Mouse (Mus musculus) cerebellum, adult (tissue): ENCODE measurements around the gene Fbn1.
"Not testable (repeated sequence)": the region's sequence is repeated elsewhere in the genome, so short reads cannot be mapped to it uniquely, and the experiment has no call there.

ENCODE experiments used
- ATAC-seq: cut with Nextera tagmentation; 2 replicates; pipeline ENCODE4 v1.9.2; 2017; ENCODE audit warnings: mild to moderate bottlenecking, moderate library complexity, mixed read lengths; ENCODE audit not compliant: insufficient number of reproducible peaks, low FRiP score, low TSS enrichment

Fbn1 gene

DNA sequence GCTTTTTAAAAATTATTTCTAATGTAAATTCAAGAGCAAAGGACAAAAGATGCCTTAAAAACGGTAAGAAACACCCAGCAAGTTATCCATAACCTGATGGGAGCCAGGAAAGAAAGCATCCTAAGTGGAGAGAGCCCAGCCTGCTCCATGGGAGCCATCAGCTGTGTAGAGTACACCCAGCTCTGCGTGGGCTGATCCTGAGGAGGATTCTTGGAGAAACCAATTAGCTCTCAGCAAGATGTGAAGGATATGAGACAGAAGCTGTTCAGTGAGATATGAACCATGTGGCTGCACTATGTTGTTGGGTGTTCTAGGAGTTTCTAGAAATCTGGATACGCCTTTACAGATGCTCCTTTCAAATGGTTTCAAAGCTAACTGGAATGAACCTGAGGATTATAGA, 202.1 kb downstream of the Fbn1 start:
- no peak for ATAC-seq

DNA sequence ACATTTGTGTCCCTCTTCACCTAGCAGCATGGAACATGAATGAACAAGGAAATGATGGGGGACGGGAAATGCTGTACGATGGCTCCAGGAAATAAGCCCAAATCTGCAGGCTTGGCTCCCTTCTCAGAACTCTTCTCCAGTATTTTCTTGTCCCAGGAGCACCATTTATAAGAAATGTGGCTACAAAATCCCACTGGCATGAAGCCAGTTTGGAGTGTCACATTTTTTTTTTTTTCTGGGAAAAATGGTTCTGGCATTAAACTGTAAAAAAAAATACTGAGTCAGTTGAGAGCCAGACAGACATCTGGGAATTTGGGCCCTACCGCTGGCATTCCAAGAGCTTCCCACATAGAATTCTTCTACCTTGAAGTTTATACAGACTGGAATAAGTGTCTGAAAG, 203.0 kb downstream of the Fbn1 start:
- ATAC-seq = no peak

DNA sequence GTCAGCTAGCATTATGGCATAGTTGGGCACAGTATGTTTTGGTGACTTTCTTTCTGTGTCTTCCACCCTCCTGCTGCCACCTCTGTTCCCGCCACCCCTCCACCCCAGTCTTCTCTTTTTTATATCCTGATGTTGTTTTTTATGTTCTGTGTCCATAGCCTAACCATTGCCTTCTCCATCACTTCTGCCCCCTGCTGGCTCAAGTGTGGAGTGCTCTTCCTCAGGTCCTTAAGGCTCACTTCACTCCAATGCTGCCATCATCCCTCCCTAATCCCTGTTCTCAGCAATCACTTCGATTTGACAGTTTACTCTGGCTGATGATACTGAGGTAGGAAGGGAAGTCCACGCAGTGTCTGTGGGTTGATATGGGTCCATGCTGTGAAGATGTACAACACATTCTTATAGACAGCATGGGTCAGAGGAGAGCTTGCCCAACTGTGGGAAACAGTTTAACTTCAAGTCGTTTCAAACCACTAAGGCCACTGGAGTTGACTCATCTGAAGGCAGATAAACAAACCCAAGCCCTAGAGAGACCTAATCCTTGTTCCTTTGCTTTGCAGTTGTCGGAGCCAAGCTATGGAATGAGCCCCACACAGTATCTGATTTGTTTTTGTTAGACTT, 203.9 kb downstream of the Fbn1 start:
- ATAC-seq = no peak

DNA sequence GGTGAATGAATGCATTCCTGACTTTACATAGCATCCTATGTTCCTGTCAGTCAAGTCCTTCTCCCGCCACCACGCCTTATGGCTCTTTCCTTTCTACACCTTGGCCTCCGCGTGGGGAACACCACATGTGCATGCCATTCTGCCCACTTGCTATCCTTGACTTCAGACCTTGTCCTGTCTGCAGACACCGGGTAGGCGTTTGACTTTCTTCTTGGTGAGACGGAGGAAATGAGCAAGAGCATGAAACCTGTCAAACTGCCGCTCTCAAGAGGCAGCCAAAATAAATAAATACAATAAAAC, 205.2 kb downstream of the Fbn1 start:
- no peak for ATAC-seq

DNA sequence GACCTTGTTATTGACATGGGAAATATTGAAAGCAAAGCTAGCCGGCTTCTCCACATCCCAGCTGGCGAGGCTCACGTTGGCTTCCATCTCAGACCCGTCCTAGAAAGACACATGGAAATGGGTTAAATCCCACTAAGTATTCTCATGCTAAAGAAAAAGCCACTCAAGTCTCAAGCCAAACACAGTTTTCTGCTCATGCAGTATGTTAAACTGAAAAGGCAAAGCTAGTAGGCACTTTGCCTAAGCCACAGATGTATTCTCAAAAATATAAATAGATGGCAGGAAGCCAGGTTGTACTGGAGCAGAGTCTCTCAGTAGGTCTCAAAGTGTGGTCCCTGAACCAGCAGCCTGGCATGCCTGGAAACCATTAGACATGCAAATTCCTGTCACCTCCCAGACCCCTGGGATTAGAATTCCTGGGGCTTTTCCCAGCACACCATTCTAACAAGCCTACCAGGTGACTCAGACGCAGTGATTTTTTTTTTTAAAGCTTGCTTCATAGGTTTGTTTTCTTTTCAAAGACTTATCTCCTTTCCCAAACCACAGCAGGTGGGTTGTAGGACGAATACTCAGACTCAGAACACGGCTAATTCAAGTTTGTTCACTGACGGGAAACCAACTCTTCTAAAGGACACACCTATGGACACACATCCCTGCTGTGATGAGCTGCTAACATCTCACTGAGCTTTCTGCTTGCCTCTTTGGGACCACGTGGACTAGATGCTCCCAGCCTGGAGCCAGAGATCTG, 205.7 kb downstream of the Fbn1 start:
- no peak for ATAC-seq

DNA sequence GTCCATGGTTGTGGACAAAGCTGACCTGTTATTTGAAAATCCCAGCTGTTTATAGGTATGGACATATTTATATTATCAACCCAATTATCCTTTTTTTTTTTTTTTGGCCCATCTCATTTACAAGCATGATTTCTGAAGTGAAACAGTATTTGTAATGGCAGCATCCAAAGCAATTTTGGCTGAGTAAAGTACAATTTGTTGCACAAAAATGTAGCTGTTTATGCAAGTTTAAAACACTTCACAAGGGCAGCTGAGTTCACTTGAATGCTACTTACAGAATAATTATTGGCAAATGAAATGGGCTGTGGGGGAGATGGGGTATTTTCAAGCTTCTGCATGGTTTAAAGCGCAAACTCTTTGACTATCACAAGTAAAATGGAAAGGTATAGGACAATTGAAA, 209.0 kb downstream of the Fbn1 start:
- ATAC-seq = no peak

DNA sequence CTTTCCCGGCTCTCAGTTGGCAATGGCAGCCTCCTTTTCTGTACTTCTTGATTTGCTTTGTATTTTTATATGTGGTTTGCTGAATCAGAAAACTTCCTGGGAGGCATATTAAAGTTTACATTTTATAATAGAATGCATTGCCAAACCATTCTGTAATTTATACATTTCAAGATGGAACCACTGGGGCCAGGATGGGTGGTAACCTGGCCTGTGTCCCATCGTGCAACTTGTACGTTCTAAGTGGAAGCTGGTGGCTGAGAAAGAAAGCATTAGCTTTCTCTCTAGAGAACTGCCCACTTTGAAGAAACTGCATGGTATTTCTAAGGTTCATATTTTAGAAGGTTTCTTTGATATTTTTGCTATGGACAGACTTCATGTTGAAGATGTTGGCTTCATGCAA, 212.3 kb downstream of the Fbn1 start:
- ATAC-seq = no peak

DNA sequence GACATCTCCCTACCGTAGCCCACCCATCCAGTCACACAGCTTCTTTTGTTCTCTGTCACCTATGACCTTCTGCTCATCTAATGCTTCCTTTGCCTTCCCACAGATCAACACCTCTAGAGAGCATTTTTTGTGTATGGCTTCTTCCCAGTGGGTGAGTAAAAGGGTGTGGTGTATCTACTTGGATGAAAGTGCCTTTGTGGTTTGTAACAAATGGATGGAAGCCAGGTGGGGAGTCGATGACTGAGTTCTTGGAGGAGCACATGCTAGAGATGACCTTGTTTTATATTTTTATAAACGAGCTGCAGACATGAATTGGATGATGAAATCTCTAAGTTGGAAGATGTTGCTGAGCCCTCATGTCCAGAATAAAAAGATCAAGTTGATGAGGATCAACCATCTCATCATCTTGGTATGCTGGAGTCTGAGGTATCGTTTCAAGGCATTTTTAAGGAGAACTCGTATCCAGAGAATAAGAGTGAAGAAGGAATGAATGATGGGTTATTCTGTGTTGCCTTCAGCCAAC, 213.8 kb downstream of the Fbn1 start:
- no peak for ATAC-seq

DNA sequence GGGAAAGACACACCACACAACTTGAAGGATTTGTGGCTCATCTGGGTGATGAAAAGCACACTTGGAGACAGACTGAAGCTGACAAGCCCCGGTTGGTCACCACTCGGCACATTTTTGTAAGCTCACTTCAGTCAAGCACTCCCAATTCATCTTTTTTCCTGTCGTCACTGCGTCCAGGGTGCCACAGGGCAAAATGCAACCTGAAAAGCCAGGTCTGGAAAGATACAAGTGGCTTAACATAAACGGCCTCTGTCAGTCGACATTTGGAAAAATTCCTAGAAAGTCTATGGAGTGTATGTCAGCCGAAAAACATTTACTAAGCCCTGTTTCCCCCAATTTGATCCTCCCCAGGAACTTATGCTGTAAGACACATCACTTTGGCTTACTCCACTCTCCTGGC, 215.2 kb downstream of the Fbn1 start:
- ATAC-seq = no peak

DNA sequence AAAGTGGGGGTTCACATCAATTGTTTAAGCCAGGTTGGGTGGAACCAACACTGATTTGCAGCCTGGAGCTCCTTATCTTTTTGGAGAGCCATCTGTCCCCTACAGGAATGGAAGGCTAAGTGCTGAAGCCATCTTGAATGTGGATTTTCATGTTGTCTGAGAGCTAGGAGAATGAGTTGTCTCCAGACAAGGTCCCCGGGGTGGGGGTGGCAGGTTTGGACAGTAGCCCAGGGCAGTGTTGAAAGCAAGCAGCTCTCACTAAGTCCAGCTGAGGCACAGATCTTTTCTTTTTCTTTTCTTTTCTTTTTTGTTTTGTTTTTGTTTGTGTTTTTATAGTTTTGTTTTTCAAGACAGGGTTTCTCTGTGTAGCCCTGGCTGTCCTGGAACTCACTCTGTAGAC, 216.7 kb downstream of the Fbn1 start:
- ATAC-seq = no peak

DNA sequence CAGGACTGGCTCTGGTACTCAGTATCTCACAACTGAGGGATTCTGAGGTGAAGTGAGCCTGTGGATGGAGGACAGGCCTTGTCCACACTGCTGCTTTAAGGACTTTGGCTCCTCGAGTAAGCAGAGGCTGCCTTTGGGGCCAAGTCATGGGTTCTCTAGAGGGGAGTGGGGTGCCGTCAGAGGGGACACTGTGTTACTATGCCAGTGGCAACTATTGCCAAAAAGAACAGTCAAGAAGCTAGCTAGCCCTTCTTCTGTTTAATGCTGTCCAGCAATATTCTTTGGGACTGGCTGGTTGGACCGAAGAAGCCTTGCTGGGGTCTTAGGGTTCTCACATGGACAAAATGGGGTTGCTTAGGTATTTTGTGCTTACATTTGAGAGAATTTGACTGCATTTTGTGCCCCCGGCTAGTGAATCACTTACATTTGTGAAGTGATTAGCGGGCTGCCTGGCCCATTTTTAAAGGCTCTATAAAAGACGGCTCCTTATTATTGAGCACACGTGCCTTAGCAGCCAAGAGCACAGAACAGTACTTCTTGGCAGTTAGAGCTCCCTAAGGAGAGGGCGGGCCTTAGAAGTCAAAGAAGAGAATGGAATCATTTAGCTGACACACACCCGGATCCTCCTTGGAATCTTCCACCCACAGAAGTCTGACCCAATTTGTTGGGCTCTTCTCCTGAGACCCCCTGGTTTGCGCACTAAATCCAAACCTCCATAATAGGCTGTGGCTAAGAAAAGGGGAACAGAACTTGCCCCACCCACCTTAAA, 217.4 kb downstream of the Fbn1 start:
- no peak for ATAC-seq

DNA sequence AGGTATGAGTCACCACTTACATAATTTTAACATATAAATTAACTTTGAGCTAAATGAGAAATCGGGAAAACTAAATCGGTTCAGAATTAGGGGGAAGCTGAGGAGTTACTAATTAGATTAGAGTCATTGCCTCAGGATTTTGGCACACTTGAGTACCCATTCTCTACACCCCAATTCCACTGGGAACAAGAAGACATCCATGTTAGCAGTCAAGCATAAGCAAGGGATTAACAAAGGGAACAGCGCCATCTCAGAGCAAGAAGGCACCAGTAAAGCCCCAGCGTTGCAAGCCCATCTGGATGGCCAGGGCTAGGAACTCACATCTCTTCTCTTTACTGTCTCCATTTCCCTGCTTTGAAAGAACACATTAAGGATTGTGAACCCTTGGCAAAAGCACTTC, 222.0 kb downstream of the Fbn1 start:
- no peak for ATAC-seq

DNA sequence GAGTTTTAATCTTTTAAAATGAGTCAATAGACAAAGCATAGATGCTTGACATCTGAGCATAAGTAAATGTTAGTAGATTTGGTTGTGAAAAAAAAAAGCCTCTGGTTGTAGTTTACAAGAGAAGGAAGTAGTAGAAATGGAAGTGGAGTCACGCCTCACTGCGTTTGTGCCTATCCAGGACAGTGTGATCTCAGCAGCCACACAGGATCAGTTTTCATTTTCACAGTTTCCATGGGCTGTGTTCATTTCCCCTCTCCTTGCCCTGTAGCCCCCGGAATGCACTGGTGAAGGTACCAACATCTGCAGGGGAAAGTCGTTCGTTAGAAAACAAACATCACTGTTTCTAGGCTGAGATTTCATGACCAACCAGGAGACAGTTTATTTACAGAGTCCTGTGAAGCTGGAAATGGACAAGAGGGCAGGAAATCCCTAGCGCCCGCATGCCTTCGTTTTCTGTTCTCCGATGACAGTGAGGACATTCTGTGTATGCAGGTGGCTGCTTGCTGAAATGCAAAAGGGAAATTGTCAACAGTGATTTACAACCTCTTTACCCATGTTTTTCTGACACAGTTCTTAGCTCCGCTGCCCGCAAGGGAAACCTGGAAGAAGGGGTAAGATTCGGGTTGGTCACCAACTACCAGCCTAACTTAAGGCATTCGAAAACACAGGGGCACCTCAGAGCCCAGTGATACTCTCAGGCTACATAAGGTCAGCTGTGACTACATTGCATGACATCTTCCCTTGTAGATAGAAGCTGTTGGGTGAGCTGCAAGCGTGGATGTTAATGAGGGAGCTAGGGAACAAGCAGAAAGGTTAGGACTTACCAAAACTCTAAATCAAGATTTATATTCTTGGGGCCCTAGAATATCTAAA, 225.2 kb downstream of the Fbn1 start:
- no peak for ATAC-seq

DNA sequence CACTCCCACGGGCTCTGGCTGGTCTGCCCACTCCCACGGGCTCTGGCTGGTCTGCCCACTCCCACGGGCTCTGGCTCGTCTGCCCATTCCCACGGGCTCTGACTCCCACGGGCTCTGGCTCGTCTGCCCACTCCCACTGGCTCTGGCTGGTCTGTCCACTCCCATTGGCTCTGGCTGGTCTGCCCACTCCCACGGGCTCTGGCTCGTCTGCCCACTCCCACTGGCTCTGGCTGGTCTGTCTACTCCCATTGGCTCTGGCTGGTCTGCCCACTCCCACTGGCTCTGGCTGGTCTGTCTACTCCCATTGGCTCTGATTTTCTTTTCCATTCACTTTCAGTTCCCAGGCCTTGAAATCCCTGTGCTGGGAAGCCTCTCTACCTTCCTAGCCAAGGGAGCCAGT, 227.8 kb downstream of the Fbn1 start:
- ATAC-seq = not testable (repeated sequence)

DNA sequence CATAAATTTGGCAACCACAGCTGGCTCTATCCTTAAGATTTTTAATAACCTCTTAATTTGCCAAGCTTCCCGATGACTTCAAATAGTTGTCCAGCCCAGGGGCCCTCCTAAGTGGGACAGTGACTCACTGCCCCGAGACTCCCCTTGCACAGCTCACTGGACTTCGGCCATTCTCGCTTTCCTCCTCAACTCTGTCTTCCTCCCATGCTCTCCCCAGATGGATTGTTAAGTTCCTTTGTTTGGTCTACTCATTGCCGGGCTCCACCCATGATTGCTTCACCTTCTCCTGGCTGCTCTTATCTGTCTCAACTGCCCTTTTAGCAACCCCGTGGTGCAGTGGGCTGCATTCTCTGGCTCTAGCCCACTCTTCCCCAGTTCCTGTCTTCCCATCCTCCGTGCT, 229.3 kb downstream of the Fbn1 start:
- ATAC-seq = no peak

DNA sequence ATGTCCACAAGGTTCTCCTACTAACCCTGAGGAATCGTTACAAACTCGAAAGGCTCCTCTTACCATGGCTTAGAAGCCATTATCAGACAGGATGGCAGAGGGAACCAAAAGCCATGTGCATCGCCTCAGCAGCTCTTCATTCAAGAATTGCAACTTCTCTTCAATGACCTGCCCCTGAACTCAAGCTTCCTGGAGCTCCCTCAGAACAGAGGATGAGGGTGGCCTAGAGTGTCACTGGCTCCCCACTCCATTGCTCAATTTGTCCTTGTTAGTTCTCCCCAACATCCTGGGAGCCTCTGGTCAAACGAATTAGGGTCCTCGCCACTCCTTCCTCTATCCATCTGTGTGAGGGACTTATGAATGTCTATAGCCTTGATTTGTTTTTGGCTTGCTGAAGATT, 231.1 kb downstream of the Fbn1 start:
- no peak for ATAC-seq

DNA sequence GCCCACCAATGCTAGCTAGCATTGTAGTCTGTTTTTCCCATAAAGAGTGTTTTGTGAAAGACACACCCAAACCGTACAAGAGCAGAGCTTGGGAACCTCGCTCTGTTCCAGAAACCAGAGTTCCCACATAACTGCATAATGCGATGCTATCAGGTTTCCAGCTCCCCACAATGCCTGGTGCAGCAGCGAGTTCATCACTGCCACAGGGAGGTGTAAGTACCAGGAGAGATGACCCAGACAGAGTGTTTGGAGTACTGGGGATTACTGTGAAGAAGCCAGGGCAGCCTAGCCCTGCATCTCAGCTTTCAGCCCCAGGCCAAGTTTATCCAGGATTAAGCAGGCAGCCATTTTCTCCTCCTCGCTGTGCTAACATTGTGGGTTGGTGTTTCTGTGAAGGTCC, 232.2 kb downstream of the Fbn1 start:
- no peak for ATAC-seq

DNA sequence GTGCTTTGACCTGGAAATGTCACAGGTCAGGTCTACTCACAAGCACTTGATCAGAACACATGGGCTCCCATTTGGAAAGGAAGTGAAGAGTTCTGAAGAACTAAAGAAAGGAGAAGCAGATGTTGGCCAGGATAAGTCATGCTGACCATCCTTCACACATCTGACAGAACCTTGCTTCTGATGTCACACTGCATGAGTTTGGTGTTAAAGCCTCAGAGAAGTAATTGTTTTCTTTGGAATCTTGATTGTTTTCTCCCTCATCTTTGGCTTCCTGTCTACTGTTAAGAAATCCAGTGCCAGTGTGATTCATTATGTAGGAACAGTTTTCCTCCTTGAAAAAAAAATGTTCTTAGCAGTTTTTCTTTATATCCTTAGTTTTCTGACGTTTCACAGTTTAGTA, 238.9 kb downstream of the Fbn1 start:
- no peak for ATAC-seq

DNA sequence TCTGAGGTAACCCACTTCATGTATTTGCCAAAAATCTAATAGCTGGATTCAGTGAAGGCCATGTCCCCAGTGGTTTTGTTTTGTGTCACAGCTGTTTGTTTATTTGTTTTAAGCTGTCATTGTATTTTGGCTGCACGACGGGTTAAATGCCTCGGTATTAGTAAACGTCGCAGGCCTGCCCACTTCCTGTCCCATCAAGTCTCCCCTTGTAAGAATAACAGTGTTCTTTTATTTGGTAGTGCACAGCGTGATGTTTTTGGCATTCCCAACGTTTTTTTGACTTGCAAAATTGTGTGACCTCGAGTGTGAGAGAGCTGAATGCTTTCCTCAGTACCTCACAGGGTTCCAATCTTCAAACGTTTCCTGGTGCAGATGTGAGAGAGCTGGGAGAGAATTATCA, 244.0 kb downstream of the Fbn1 start:
- no peak for ATAC-seq

DNA sequence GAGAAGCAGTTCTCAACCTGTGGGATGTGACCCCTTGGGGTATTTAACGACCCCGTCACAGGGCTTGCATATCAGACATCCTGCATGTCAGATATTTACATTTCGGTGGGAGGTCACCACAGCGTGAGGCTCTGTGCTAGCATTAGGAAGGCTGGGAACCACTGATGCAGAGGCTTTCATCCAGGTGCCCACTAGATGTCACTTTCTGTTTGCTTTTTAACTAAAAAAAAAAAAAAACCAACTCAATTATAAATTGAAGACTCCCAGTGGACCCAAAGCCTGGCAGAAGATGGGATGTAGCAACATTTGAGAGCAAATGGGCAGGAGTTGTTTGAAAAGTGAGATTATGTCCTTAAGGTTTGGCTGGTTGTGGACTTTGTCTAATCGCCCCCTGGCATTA, 244.7 kb downstream of the Fbn1 start:
- no peak for ATAC-seq

DNA sequence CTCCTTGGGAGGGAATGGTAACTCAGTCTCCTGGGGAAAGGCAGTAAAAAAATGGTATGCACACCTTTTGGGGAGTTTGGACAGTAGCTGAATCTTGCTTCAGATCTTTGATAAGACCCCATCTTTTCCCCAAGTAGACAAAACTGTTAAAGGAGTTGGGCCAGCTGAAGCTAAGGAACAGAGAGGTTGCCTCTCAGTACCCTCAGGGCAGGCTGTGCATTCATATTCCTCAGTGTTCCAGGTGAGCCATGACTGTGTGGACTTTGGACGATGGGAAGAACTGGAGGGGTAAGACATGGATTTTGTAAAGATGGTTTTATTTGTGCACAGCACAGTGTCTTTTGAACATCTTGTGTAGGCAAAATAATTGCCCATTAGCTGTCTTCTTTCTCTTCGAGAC, 247.5 kb downstream of the Fbn1 start:
- ATAC-seq = no peak
